Mouse (Mus musculus): ENCODE results near the gene Cnih2. TPM values are rescaled to one million over a fixed set of nuclear protein-coding genes. Genes with fewer than 3 reads are reported as not detected.

Gene Cnih2
- polyA plus RNA-seq, 1 experiment from 2014 or later, result 48.9 TPM

- Histone ChIP-seq H3K4me3 (ENCODE audit: low read depth, low read length) (peak overlapping the region; percentile 7; the same call in 1 of the 2 replicates), H3K9me3 (replicated peaks; ENCODE audit: control insufficient read depth, low read length) (no peaks in the 10 kb centered on the region), H3K9ac (replicated peaks; ENCODE audit: low read length) (peak overlapping the region; percentile 22; the same call in 1 of the 2 replicates), H3K36me3 (replicated peaks; ENCODE audit: control insufficient read depth, insufficient read depth, low read depth, low read length) (peaks cover 2% of the 10 kb centered on the region), H3K4me2 (ENCODE audit: low read depth, low read length) (peak overlapping the region; percentile 13), H3K4me1 (ENCODE audit: control insufficient read depth, insufficient read depth, low read length) (peaks cover 3% of the 10 kb centered on the region), H3K27me3 (ENCODE audit: control insufficient read depth, insufficient read depth, low read length) (peaks cover 23% of the 10 kb centered on the region), H3K27ac (replicated peaks; ENCODE audit: low read depth, low read length) (no peak overlapping the region)
- WGBS, result 47% methylated on average over 3 of the region's 3 CpGs
- DNase-seq (ENCODE audit: low spot score), result no peak
- ATAC-seq (replicated peaks; ENCODE audit: insufficient number of reproducible peaks, low FRiP score, low TSS enrichment, low read depth), result no peak
Observed at GRCm38 (mm10) chr19:5051515-5051914, 46.8 kb downstream of the Cnih2 start.

- Histone ChIP-seq H3K4me2 (ENCODE audit: low read depth, low read length) (peak overlapping the region; percentile 26), H3K4me1 (ENCODE audit: control insufficient read depth, insufficient read depth, low read length) (peaks cover 3% of the 10 kb centered on the region), H3K9me3 (replicated peaks; ENCODE audit: control insufficient read depth, low read length) (no peaks in the 10 kb centered on the region), H3K27me3 (ENCODE audit: control insufficient read depth, insufficient read depth, low read length) (peaks cover 23% of the 10 kb centered on the region), H3K9ac (replicated peaks; ENCODE audit: low read length) (peak overlapping the region; percentile 22; the same call in 1 of the 2 replicates), H3K4me3 (ENCODE audit: low read depth, low read length) (peak overlapping the region; percentile 7; the same call in 1 of the 2 replicates), H3K36me3 (replicated peaks; ENCODE audit: control insufficient read depth, insufficient read depth, low read depth, low read length) (peaks cover 2% of the 10 kb centered on the region), H3K27ac (replicated peaks; ENCODE audit: low read depth, low read length) (no peak overlapping the region)
- ATAC-seq (replicated peaks; ENCODE audit: insufficient number of reproducible peaks, low FRiP score, low TSS enrichment, low read depth), result 0 out of 2 replicates have a peak, but pooled peaks have one; percentile 14
- 2% methylated on average over 17 of the region's 17 CpGs for WGBS
- DNase-seq (ENCODE audit: low spot score), result no peak
Observed at GRCm38 (mm10) chr19:5051031-5051430, 47.3 kb downstream of the Cnih2 start.

GRCm38 (mm10) chr19:5050047-5050905 is 48.0 kb downstream of the Cnih2 start, which contains the start of gene Rin1:
Rin1 (plus strand) TSS chr19:5050481.
- Histone ChIP-seq H3K27me3 (ENCODE audit: control insufficient read depth, insufficient read depth, low read length) (peaks cover 23% of the 10 kb centered on the region), H3K36me3 (replicated peaks; ENCODE audit: control insufficient read depth, insufficient read depth, low read depth, low read length) (peaks cover 2% of the 10 kb centered on the region), H3K27ac (replicated peaks; ENCODE audit: low read depth, low read length) (no peak within 1 kb of the TSS), H3K4me1 (ENCODE audit: control insufficient read depth, insufficient read depth, low read length) (peaks cover 3% of the 10 kb centered on the region), H3K4me2 (ENCODE audit: low read depth, low read length) (peak within 1 kb of the TSS; percentile 26), H3K9me3 (replicated peaks; ENCODE audit: control insufficient read depth, low read length) (no peaks in the 10 kb centered on the region), H3K4me3 (ENCODE audit: low read depth, low read length) (peak within 1 kb of the TSS; percentile 7; the same call in 1 of the 2 replicates), H3K9ac (replicated peaks; ENCODE audit: low read length) (peak within 1 kb of the TSS; percentile 22; the same call in 1 of the 2 replicates)
- ATAC-seq (replicated peaks; ENCODE audit: insufficient number of reproducible peaks, low FRiP score, low TSS enrichment, low read depth) (0 out of 2 replicates have a peak, but pooled peaks have one; percentile 16), DNase-seq (ENCODE audit: low spot score) (peak; percentile 71)
- 16% methylated on average over 13 of the region's 14 CpGs for WGBS

GRCm38 (mm10) chr19:5049325-5049724 is 49.0 kb downstream of the Cnih2 start:
- WGBS, result 74% methylated on average over 6 of the region's 6 CpGs
- peaks cover 3% of the 10 kb centered on the region for H3K4me1 ChIP-seq (ENCODE audit: control insufficient read depth, insufficient read depth, low read length)
- no peak overlapping the region for H3K4me2 ChIP-seq (ENCODE audit: low read depth, low read length)
- H3K4me3 ChIP-seq (ENCODE audit: low read depth, low read length), result no peak overlapping the region
- no peak for ATAC-seq (replicated peaks; ENCODE audit: insufficient number of reproducible peaks, low FRiP score, low TSS enrichment, low read depth)
- DNase-seq (ENCODE audit: low spot score), result no peak
- peaks cover 2% of the 10 kb centered on the region for H3K36me3 ChIP-seq (replicated peaks; ENCODE audit: control insufficient read depth, insufficient read depth, low read depth, low read length)
- H3K27ac ChIP-seq (replicated peaks; ENCODE audit: low read depth, low read length), result no peak overlapping the region
- H3K27me3 ChIP-seq (ENCODE audit: control insufficient read depth, insufficient read depth, low read length), result peaks cover 23% of the 10 kb centered on the region
- H3K9me3 ChIP-seq (replicated peaks; ENCODE audit: control insufficient read depth, low read length), result no peaks in the 10 kb centered on the region
- no peak overlapping the region for H3K9ac ChIP-seq (replicated peaks; ENCODE audit: low read length)

- Histone ChIP-seq H3K4me1 (ENCODE audit: control insufficient read depth, insufficient read depth, low read length) (peaks cover 3% of the 10 kb centered on the region), H3K4me3 (ENCODE audit: low read depth, low read length) (no peak overlapping the region), H3K27me3 (ENCODE audit: control insufficient read depth, insufficient read depth, low read length) (peaks cover 20% of the 10 kb centered on the region), H3K36me3 (replicated peaks; ENCODE audit: control insufficient read depth, insufficient read depth, low read depth, low read length) (peaks cover 2% of the 10 kb centered on the region), H3K4me2 (ENCODE audit: low read depth, low read length) (no peak overlapping the region), H3K27ac (replicated peaks; ENCODE audit: low read depth, low read length) (no peak overlapping the region), H3K9me3 (replicated peaks; ENCODE audit: control insufficient read depth, low read length) (no peaks in the 10 kb centered on the region), H3K9ac (replicated peaks; ENCODE audit: low read length) (no peak overlapping the region)
- no peak for ATAC-seq (replicated peaks; ENCODE audit: insufficient number of reproducible peaks, low FRiP score, low TSS enrichment, low read depth)
- 86% methylated on average over 14 of the region's 14 CpGs for WGBS
- DNase-seq (ENCODE audit: low spot score), result no peak
Observed at GRCm38 (mm10) chr19:5048138-5049056, 49.9 kb downstream of the Cnih2 start.

GRCm38 (mm10) chr19:5045531-5045930 is 52.8 kb downstream of the Cnih2 start:
- no peak overlapping the region for H3K4me2 ChIP-seq (ENCODE audit: low read depth, low read length)
- H3K9ac ChIP-seq (replicated peaks; ENCODE audit: low read length), result no peak overlapping the region
- DNase-seq (ENCODE audit: low spot score) (no peak), ATAC-seq (replicated peaks; ENCODE audit: insufficient number of reproducible peaks, low FRiP score, low TSS enrichment, low read depth) (no peak)
- 89% methylated on average over 4 of the region's 4 CpGs for WGBS
- H3K4me1 ChIP-seq (ENCODE audit: control insufficient read depth, insufficient read depth, low read length), result peaks cover under 1% of the 10 kb centered on the region
- no peaks in the 10 kb centered on the region for H3K9me3 ChIP-seq (replicated peaks; ENCODE audit: control insufficient read depth, low read length)
- no peaks in the 10 kb centered on the region for H3K27me3 ChIP-seq (ENCODE audit: control insufficient read depth, insufficient read depth, low read length)
- no peak overlapping the region for H3K27ac ChIP-seq (replicated peaks; ENCODE audit: low read depth, low read length)
- peaks cover 2% of the 10 kb centered on the region for H3K36me3 ChIP-seq (replicated peaks; ENCODE audit: control insufficient read depth, insufficient read depth, low read depth, low read length)
- no peak overlapping the region for H3K4me3 ChIP-seq (ENCODE audit: low read depth, low read length)

Measured in embryonic facial prominence, embryonic 11.5 days (tissue).